Mouse (Mus musculus) limb, embryonic 14.5 days (tissue): ENCODE results near the gene Rab13. TPM values are rescaled to one million over a fixed set of nuclear protein-coding genes. Genes with fewer than 3 reads are reported as not detected.

Experiments used
- ATAC-seq: fragments of 200-750 bp; cut with Nextera tagmentation; 2 replicates; pipeline ENCODE4 v1.8.0; 2017; ENCODE audit warnings: low read depth, moderate number of reproducible peaks, moderate TSS enrichment; ENCODE audit not compliant: low FRiP score
- DNase-seq: peaks from one replicate; pipeline ENCODE4 v3.0.0-alpha.2; 2015; ENCODE audit warnings: low spot score
- H3K27ac ChIP-seq: fragments of 300-500 bp; sonication (generic); replicated peaks from 2 replicates; pipeline ENCODE4 v1.5.1; 2014; ENCODE audit warnings: low read depth, mild to moderate bottlenecking, low read length, moderate library complexity, mixed read lengths
- H3K27me3 ChIP-seq: fragments of 300-500 bp; sonication (generic); 2 replicates; pipeline ENCODE4 v1.6.1; 2014; ENCODE audit warnings: low read length, mixed read lengths; ENCODE audit not compliant: control insufficient read depth, insufficient read depth
- H3K36me3 ChIP-seq: fragments of 300-500 bp; sonication (generic); 2 replicates; pipeline ENCODE4 v1.6.1; 2014; ENCODE audit warnings: mild to moderate bottlenecking, low read length, moderate library complexity, mixed read lengths; ENCODE audit not compliant: control insufficient read depth, insufficient read depth
- H3K4me1 ChIP-seq: fragments of 300-500 bp; sonication (generic); 2 replicates; pipeline ENCODE4 v1.6.1; 2014; ENCODE audit warnings: antibody characterized with exemption, low read length, mixed read lengths; ENCODE audit not compliant: control insufficient read depth, insufficient read depth
- H3K4me2 ChIP-seq: fragments of 300-500 bp; sonication (generic); replicated peaks from 2 replicates; pipeline ENCODE4 v1.6.1; 2014; ENCODE audit warnings: low read depth, mild to moderate bottlenecking, low read length, moderate library complexity; ENCODE audit not compliant: severe bottlenecking
- H3K4me3 ChIP-seq: fragments of 300-500 bp; sonication (generic); replicated peaks from 2 replicates; pipeline ENCODE4 v1.5.1; 2014; ENCODE audit warnings: low read length
- H3K9ac ChIP-seq: fragments of 300-500 bp; sonication (generic); 2 replicates; pipeline ENCODE4 v1.6.1; 2014; ENCODE audit warnings: mild to moderate bottlenecking, low read depth, low read length, moderate library complexity; ENCODE audit not compliant: severe bottlenecking
- H3K9me3 ChIP-seq: fragments of 300-500 bp; sonication (generic); 2 replicates; pipeline ENCODE4 v1.6.1; 2016; ENCODE audit warnings: low read length; ENCODE audit not compliant: control insufficient read depth
- POLR2A ChIP-seq: fragments of 200-500 bp; IDR thresholded peaks from 2 replicates; pipeline ENCODE4 v1.8.0; 2012; ENCODE audit warnings: inconsistent platforms, mild to moderate bottlenecking, moderate library complexity, borderline replicate concordance; ENCODE audit not compliant: insufficient read depth, insufficient read length; ENCODE audit errors: extremely low read depth
- WGBS: fragments of 180-500 bp; shearing (Covaris S2); extraction: QIAGEN DNeasy Blood & Tissue Kit; methylation state at CpG from one replicate; pipeline ENCODE4 v1.1.7; 2014; 5-methylcytosine and 5-hydroxymethylcytosine counted together
- polyA plus RNA-seq, 2 experiments: library from polyadenylated mRNA; depleted of rRNA in 1 of 2; stranded (reverse) in 1 of 2; unstranded in 1 of 2; fragments of >200 nt; fragmentation: Nextera tagmentation in 1 of 2; extraction: Ambion mirVana in 1 of 2; gene quantifications; 2 replicates each; pipeline versions ENCODE4 v1.2.1 to v1.2.3; 2012 to 2014

Rab13 gene
- polyA plus RNA-seq, 2 experiments, result 17.8 to 35.8 TPM

- Histone ChIP-seq H3K9me3 (no peaks in the 10 kb centered on the region), H3K4me2 (no peak overlapping the region), H3K4me3 (no peak overlapping the region), H3K36me3 (peaks cover 55% of the 10 kb centered on the region), H3K27me3 (no peaks in the 10 kb centered on the region), H3K9ac (no peak overlapping the region), H3K27ac (no peak overlapping the region), H3K4me1 (peaks cover 19% of the 10 kb centered on the region)
- WGBS, result 94% methylated on average over 5 of the region's 5 CpGs
- ATAC-seq (no peak), DNase-seq (no peak)
- TF ChIP-seq POLR2A, result no peak
Measured at GRCm38 (mm10) chr3:90209908-90210566, 3.5 kb upstream of the Rab13 start.

GRCm38 (mm10) chr3:90211475-90212398, 1.8 kb upstream of the Rab13 start:
- H3K9me3 ChIP-seq, result no peaks in the 10 kb centered on the region
- 74% methylated on average over 13 of the region's 13 CpGs for WGBS
- TF ChIP-seq POLR2A, result no peak
- DNase-seq (no peak), ATAC-seq (no peak)
- H3K9ac ChIP-seq, result peak overlapping the region; percentile 92; the same call in 1 of the 2 replicates
- peak overlapping the region; percentile 88 for H3K4me3 ChIP-seq
- H3K4me1 ChIP-seq, result peaks cover 19% of the 10 kb centered on the region
- H3K27me3 ChIP-seq, result no peaks in the 10 kb centered on the region
- H3K4me2 ChIP-seq, result peak overlapping the region; percentile 86
- H3K27ac ChIP-seq, result no peak overlapping the region
- H3K36me3 ChIP-seq, result peaks cover 53% of the 10 kb centered on the region

GRCm38 (mm10) chr3:90212723-90213122, 772 bp upstream of the Rab13 start:
- H3K36me3 ChIP-seq, result peaks cover 49% of the 10 kb centered on the region
- 13% methylated on average over 5 of the region's 5 CpGs for WGBS
- H3K9me3 ChIP-seq, result no peaks in the 10 kb centered on the region
- H3K4me2 ChIP-seq, result peak overlapping the region; percentile 86
- ATAC-seq, result no peak
- H3K4me3 ChIP-seq, result peak overlapping the region; percentile 88
- no peaks in the 10 kb centered on the region for H3K27me3 ChIP-seq
- H3K9ac ChIP-seq, result peak overlapping the region; percentile 92
- DNase-seq, result no peak
- no peak overlapping the region; the same call in 1 of the 2 replicates for H3K27ac ChIP-seq
- H3K4me1 ChIP-seq, result peaks cover 19% of the 10 kb centered on the region
- TF ChIP-seq POLR2A, result no peak

- peaks cover 35% of the 10 kb centered on the region for H3K36me3 ChIP-seq
- H3K9me3 ChIP-seq, result no peaks in the 10 kb centered on the region
- peak overlapping the region; percentile 72 for H3K4me2 ChIP-seq
- peak overlapping the region; percentile 88 for H3K4me3 ChIP-seq
- TF ChIP-seq POLR2A, result no peak
- peak overlapping the region; percentile 88 for H3K27ac ChIP-seq
- 15% methylated on average over 12 of the region's 12 CpGs for WGBS
- no peaks in the 10 kb centered on the region for H3K27me3 ChIP-seq
- H3K9ac ChIP-seq, result peak overlapping the region; percentile 92
- ATAC-seq, result peak; percentile 24; the same call in 1 of the 2 replicates
- peaks cover 19% of the 10 kb centered on the region for H3K4me1 ChIP-seq
- no peak for DNase-seq
Measured at GRCm38 (mm10) chr3:90213956-90214684, 625 bp downstream of the Rab13 start.
